Mouse (Mus musculus) liver, adult 2 months (tissue): ENCODE data around the gene Il1r1. TPM values are rescaled to one million over a fixed set of nuclear protein-coding genes. Genes with fewer than 3 reads are reported as not detected.

Source experiments
- DNase-seq: peaks from one replicate; pipeline ENCODE4 v3.0.0-alpha.2; 2011; ENCODE audit warnings: low read depth, low spot score; ENCODE audit errors: extremely low read depth
- H3K27ac ChIP-seq: fragments of 200-500 bp; replicated peaks from 2 replicates; pipeline ENCODE4 v1.5.1; 2012; ENCODE audit warnings: low read depth, mild to moderate bottlenecking, control low read depth, inconsistent platforms, low read length; ENCODE audit not compliant: insufficient read depth
- H3K27me3 ChIP-seq: fragments of 200-500 bp; 2 replicates; pipeline ENCODE4 v1.6.1; 2012; ENCODE audit warnings: mild to moderate bottlenecking, moderate library complexity, low read length, inconsistent platforms; ENCODE audit not compliant: control insufficient read depth, insufficient read depth
- H3K36me3 ChIP-seq: fragments of 200-500 bp; 2 replicates; pipeline ENCODE4 v1.6.1; 2012; ENCODE audit warnings: low read length, inconsistent platforms; ENCODE audit not compliant: control insufficient read depth, insufficient read depth
- H3K4me1 ChIP-seq: fragments of 200-500 bp; 2 replicates; pipeline ENCODE4 v1.6.1; 2011; ENCODE audit warnings: low read length; ENCODE audit not compliant: control insufficient read depth, insufficient read depth
- H3K4me3 ChIP-seq: fragments of 200-500 bp; 2 replicates; pipeline ENCODE4 v1.5.1; 2011; ENCODE audit warnings: low read depth, mild to moderate bottlenecking, control low read depth, low read length, moderate library complexity; ENCODE audit not compliant: insufficient read depth
- H3K79me2 ChIP-seq: fragments of 200-500 bp; 2 replicates; pipeline ENCODE4 v1.6.1; 2012; ENCODE audit warnings: inconsistent platforms, mild to moderate bottlenecking, low read length, moderate library complexity; ENCODE audit not compliant: control insufficient read depth, insufficient read depth
- H3K9ac ChIP-seq: fragments of 200-500 bp; 2 replicates; pipeline ENCODE4 v1.6.1; 2012; ENCODE audit warnings: low read depth, mild to moderate bottlenecking, control low read depth, inconsistent platforms, low read length
- CTCF ChIP-seq: fragments of 200-500 bp; IDR thresholded peaks from 2 replicates; pipeline ENCODE4 v1.5.1; 2011; ENCODE audit warnings: low read depth, low read length, control low read depth
- POLR2A ChIP-seq: fragments of 200-500 bp; IDR thresholded peaks from 2 replicates; pipeline ENCODE4 v1.6.1; 2011; ENCODE audit warnings: low read length, control low read depth; ENCODE audit not compliant: insufficient read depth; ENCODE audit errors: extremely low read depth
- WGBS: fragments of 180-500 bp; shearing (Covaris S2); methylation state at CpG from one replicate; pipeline ENCODE4 v1.1.7; 2018; 5-methylcytosine and 5-hydroxymethylcytosine counted together
- polyA plus RNA-seq: library from polyadenylated mRNA; depleted of rRNA; stranded (reverse); fragments of >200 nt; gene quantifications from 2 replicates; pipeline ENCODE4 v1.2.3, GENCODE M21; 2012
- total RNA-seq: library from RNA; depleted of rRNA; stranded (reverse); fragments of >200 nt; gene quantifications from 2 replicates; pipeline ENCODE4 v1.2.3, GENCODE M21; 2014

Gene Il1r1
- total and polyA plus RNA-seq, 2 experiments, result 5.5 to 16.0 TPM

GRCm38 (mm10) chr1:40267846-40268245, 43.0 kb downstream of the Il1r1 start:
- no peak overlapping the region for H3K9ac ChIP-seq

GRCm38 (mm10) chr1:40268536-40268935, 43.7 kb downstream of the Il1r1 start:
- H3K36me3 ChIP-seq, result peaks cover 5% of the 10 kb centered on the region; the same call in 1 of the 2 replicates
- H3K79me2 ChIP-seq, result peaks cover 46% of the 10 kb centered on the region; the same call in 1 of the 2 replicates
- TF ChIP-seq CTCF (no peak), POLR2A (no peak)
- no peaks in the 10 kb centered on the region for H3K27me3 ChIP-seq
- no peak overlapping the region for H3K4me3 ChIP-seq
- DNase-seq, result no peak
- no peak overlapping the region for H3K27ac ChIP-seq
- H3K9ac ChIP-seq, result no peak overlapping the region
- peaks cover 17% of the 10 kb centered on the region for H3K4me1 ChIP-seq
- 42% methylated on average over 6 of the region's 6 CpGs for WGBS

More at GRCm38 (mm10) chr1:40267846-40268245, 43.0 kb downstream of the Il1r1 start:
- peaks cover 4% of the 10 kb centered on the region; the same call in 1 of the 2 replicates for H3K36me3 ChIP-seq
- no peak overlapping the region for H3K4me3 ChIP-seq
- 73% methylated on average over 6 of the region's 6 CpGs for WGBS
- peaks cover 18% of the 10 kb centered on the region for H3K4me1 ChIP-seq
- H3K79me2 ChIP-seq, result peaks cover 46% of the 10 kb centered on the region; the same call in 1 of the 2 replicates
- H3K27me3 ChIP-seq, result no peaks in the 10 kb centered on the region
- no peak overlapping the region for H3K27ac ChIP-seq
- DNase-seq, result no peak
- TF ChIP-seq POLR2A (no peak), CTCF (no peak)

GRCm38 (mm10) chr1:40270415-40270814, 45.5 kb downstream of the Il1r1 start:
- 85% methylated on average over 12 of the region's 12 CpGs for WGBS
- no peak overlapping the region for H3K9ac ChIP-seq
- peaks cover 8% of the 10 kb centered on the region; the same call in 1 of the 2 replicates for H3K36me3 ChIP-seq
- H3K4me1 ChIP-seq, result peaks cover 11% of the 10 kb centered on the region
- H3K79me2 ChIP-seq, result peaks cover 44% of the 10 kb centered on the region; the same call in 1 of the 2 replicates
- H3K27me3 ChIP-seq, result no peaks in the 10 kb centered on the region
- no peak for DNase-seq
- TF ChIP-seq CTCF (no peak), POLR2A (no peak)
- no peak overlapping the region for H3K4me3 ChIP-seq
- no peak overlapping the region for H3K27ac ChIP-seq

- 74% methylated on average over 4 of the region's 4 CpGs for WGBS
- Histone ChIP-seq H3K9ac (no peak overlapping the region), H3K36me3 (peaks cover 13% of the 10 kb centered on the region), H3K27me3 (no peaks in the 10 kb centered on the region), H3K4me3 (no peak overlapping the region), H3K4me1 (peaks cover 12% of the 10 kb centered on the region), H3K27ac (no peak overlapping the region), H3K79me2 (peaks cover 42% of the 10 kb centered on the region; the same call in 1 of the 2 replicates)
- TF ChIP-seq CTCF (no peak), POLR2A (no peak)
- no peak for DNase-seq
These were observed 46.2 kb downstream of the Il1r1 start for GRCm38 (mm10) chr1:40271052-40271451.

GRCm38 (mm10) chr1:40271486-40272055, 46.7 kb downstream of the Il1r1 start:
- Histone ChIP-seq H3K36me3 (peaks cover 17% of the 10 kb centered on the region), H3K4me3 (no peak overlapping the region), H3K9ac (no peak overlapping the region), H3K79me2 (peaks cover 41% of the 10 kb centered on the region; the same call in 1 of the 2 replicates), H3K27me3 (no peaks in the 10 kb centered on the region), H3K27ac (no peak overlapping the region), H3K4me1 (peaks cover 9% of the 10 kb centered on the region)
- TF ChIP-seq CTCF, result no peak
- TF ChIP-seq POLR2A, result no peak
- 75% methylated on average over 10 of the region's 10 CpGs for WGBS
- no peak for DNase-seq

GRCm38 (mm10) chr1:40272204-40272603, 47.3 kb downstream of the Il1r1 start:
- peaks cover 9% of the 10 kb centered on the region for H3K4me1 ChIP-seq
- TF ChIP-seq POLR2A, result no peak
- no peak for TF ChIP-seq CTCF
- H3K27ac ChIP-seq, result no peak overlapping the region
- H3K79me2 ChIP-seq, result peaks cover 40% of the 10 kb centered on the region; the same call in 1 of the 2 replicates
- DNase-seq, result no peak
- H3K9ac ChIP-seq, result no peak overlapping the region
- no peak overlapping the region for H3K4me3 ChIP-seq
- 89% methylated on average over 3 of the region's 3 CpGs for WGBS
- peaks cover 20% of the 10 kb centered on the region for H3K36me3 ChIP-seq
- H3K27me3 ChIP-seq, result no peaks in the 10 kb centered on the region
